ENCODE assay signal across 11 mouse cellular contexts in the genomic region with DNA sequence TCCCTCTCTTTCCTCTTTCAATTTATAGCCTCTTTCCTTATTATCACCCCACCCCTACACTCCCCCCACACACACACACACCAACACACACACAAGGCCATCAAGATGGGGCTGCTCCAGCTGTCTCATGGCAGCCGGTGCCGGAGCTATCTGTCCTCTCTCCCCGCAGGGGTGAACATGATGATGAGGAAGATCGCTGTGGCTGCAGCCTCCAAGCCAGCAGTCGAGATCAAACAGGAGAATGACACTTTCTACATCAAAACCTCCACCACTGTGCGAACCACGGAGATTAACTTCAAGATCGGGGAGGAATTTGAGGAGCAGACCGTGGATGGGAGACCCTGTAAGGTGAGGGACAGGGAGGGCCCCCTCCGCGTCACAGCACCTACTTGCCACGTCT. TPM values are rescaled to one million over a fixed set of nuclear protein-coding genes. Genes with fewer than 3 reads are reported as not detected.
A peak's percentile ranks its signal among the peaks of the same experiment; 100 is the strongest.
DNase-seq lines count a peak whose midpoint lies in the region; ATAC-seq lines count a peak whose summit lies in the region.
"Had no signal": no experiment of that assay in that cellular context is flagged by ENCODE, and none has a peak within 500 bp of the region (broad histone marks: within the 10 kb centered on the region; RNA-seq: fewer than 3 reads in every experiment).

No protein-coding gene starts in this region.

- WGBS in heart, embryonic 15.5 days: 9% methylated on average over 12 of the region's 12 CpGs
- WGBS in embryonic facial prominence, embryonic 11.5 days: 24% methylated on average over 12 of the region's 12 CpGs
- 18% methylated on average over 12 of the region's 12 CpGs for WGBS in hindbrain, embryonic 16.5 days
- 15% methylated on average over 12 of the region's 12 CpGs for WGBS in midbrain, embryonic 13.5 days

- ATAC-seq in heart, embryonic 15.5 days (replicated peaks; ENCODE audit: insufficient number of reproducible peaks, insufficient read depth, low FRiP score, low read depth): no peak
- no peak; the same call in 1 of the 2 replicates for ATAC-seq in embryonic facial prominence, embryonic 11.5 days (replicated peaks; ENCODE audit: insufficient number of reproducible peaks, low FRiP score, low TSS enrichment, low read depth)
- no peak for ATAC-seq in hindbrain, embryonic 16.5 days
- no peak for ATAC-seq in midbrain, embryonic 13.5 days

- H3K4me1 ChIP-seq in heart, embryonic 15.5 days (replicated peaks): peaks cover 40% of the 10 kb centered on the region
- peaks cover 20% of the 10 kb centered on the region for H3K4me1 ChIP-seq in embryonic facial prominence, embryonic 11.5 days (ENCODE audit: control insufficient read depth, insufficient read depth, low read length)
- peaks cover 33% of the 10 kb centered on the region for H3K4me1 ChIP-seq in hindbrain, embryonic 16.5 days (ENCODE audit: control insufficient read depth, insufficient read depth, low read depth, low read length)
- peaks cover 63% of the 10 kb centered on the region for H3K4me1 ChIP-seq in midbrain, embryonic 13.5 days (replicated peaks)

- peak overlapping the region; percentile 67 for H3K4me2 ChIP-seq in heart, embryonic 15.5 days
- peak overlapping the region; percentile 56 for H3K4me2 ChIP-seq in embryonic facial prominence, embryonic 11.5 days (ENCODE audit: low read depth, low read length)
- peak overlapping the region; percentile 38 for H3K4me2 ChIP-seq in hindbrain, embryonic 16.5 days (ENCODE audit: low read length)
- H3K4me2 ChIP-seq in midbrain, embryonic 13.5 days (replicated peaks): peak overlapping the region; percentile 48

- H3K4me3 ChIP-seq in heart, embryonic 15.5 days: peak overlapping the region; percentile 45
- peak overlapping the region; percentile 29 for H3K4me3 ChIP-seq in embryonic facial prominence, embryonic 11.5 days (ENCODE audit: low read depth, low read length)
- H3K4me3 ChIP-seq in hindbrain, embryonic 16.5 days (ENCODE audit: low read length): peak overlapping the region; percentile 5; the same call in 1 of the 2 replicates
- H3K4me3 ChIP-seq in midbrain, embryonic 13.5 days (replicated peaks): peak overlapping the region; percentile 16; the same call in 1 of the 2 replicates

- H3K27me3 ChIP-seq in heart, embryonic 15.5 days: peaks cover 61% of the 10 kb centered on the region
- H3K27me3 ChIP-seq in embryonic facial prominence, embryonic 11.5 days (ENCODE audit: control insufficient read depth, insufficient read depth, low read length): no peaks in the 10 kb centered on the region
- H3K27me3 ChIP-seq in hindbrain, embryonic 16.5 days (replicated peaks; ENCODE audit: control insufficient read depth, insufficient read depth, low read length): no peaks in the 10 kb centered on the region; the same call in none of the 2 replicates
- H3K27me3 ChIP-seq in midbrain, embryonic 13.5 days: no peaks in the 10 kb centered on the region

- peak overlapping the region; percentile 41 for H3K9ac ChIP-seq in heart, embryonic 15.5 days
- H3K9ac ChIP-seq in embryonic facial prominence, embryonic 11.5 days (replicated peaks; ENCODE audit: low read length): peak overlapping the region; percentile 50
- no peak overlapping the region for H3K9ac ChIP-seq in hindbrain, embryonic 16.5 days (ENCODE audit: low read depth, low read length)
- peak overlapping the region; percentile 44; the same call in 1 of the 2 replicates for H3K9ac ChIP-seq in midbrain, embryonic 13.5 days (replicated peaks)

- no peaks in the 10 kb centered on the region for H3K36me3 ChIP-seq in heart, embryonic 15.5 days
- H3K36me3 ChIP-seq in embryonic facial prominence, embryonic 11.5 days (replicated peaks; ENCODE audit: control insufficient read depth, insufficient read depth, low read depth, low read length): no peaks in the 10 kb centered on the region
- no peaks in the 10 kb centered on the region for H3K36me3 ChIP-seq in hindbrain, embryonic 16.5 days (ENCODE audit: control insufficient read depth, insufficient read depth, low read length)
- H3K36me3 ChIP-seq in midbrain, embryonic 13.5 days: no peaks in the 10 kb centered on the region

- DNase-seq in heart, adult 8-10 months (ENCODE audit: low spot score): no peak
- no peak for DNase-seq in embryonic facial prominence, embryonic 11.5 days (ENCODE audit: low spot score)
- no peak for DNase-seq in gastrocnemius, postnatal 10 days
- DNase-seq in adrenal gland, adult 8-10 months: no peak
- no peak for DNase-seq in testis, postnatal 10 days (ENCODE audit: low spot score)
- DNase-seq: adrenal gland, postnatal 25 days; kidney, adult 11 months; lung, postnatal 14 days had no signal

- no peak overlapping the region for H3K27ac ChIP-seq in heart, embryonic 15.5 days
- H3K27ac ChIP-seq in embryonic facial prominence, embryonic 11.5 days (replicated peaks; ENCODE audit: low read depth, low read length): peak overlapping the region; percentile 56
- no peak overlapping the region for H3K27ac ChIP-seq in hindbrain, embryonic 16.5 days (ENCODE audit: low read depth, low read length)
- H3K27ac ChIP-seq in midbrain, embryonic 13.5 days: peak overlapping the region; percentile 65

- H3K9me3 ChIP-seq in heart, embryonic 15.5 days (replicated peaks): no peaks in the 10 kb centered on the region
- H3K9me3 ChIP-seq in embryonic facial prominence, embryonic 11.5 days (replicated peaks; ENCODE audit: control insufficient read depth, low read length): no peaks in the 10 kb centered on the region
- H3K9me3 ChIP-seq in hindbrain, embryonic 16.5 days (ENCODE audit: control insufficient read depth, low read length): no peaks in the 10 kb centered on the region
- H3K9me3 ChIP-seq in midbrain, embryonic 13.5 days: no peaks in the 10 kb centered on the region

RNA-seq across cellular contexts. Expression of a gene that starts 3.5 kb away (rescaled TPM):
- polyA plus RNA-seq in heart, embryonic 15.5 days (2015; fragmentation: Nextera tagmentation; extraction: Ambion mirVana): 4.1 and 20.1 TPM in 2 replicates
- not detected for total RNA-seq in heart, adult 8-10 months (2022)
- 626 and 642 TPM in 2 replicates for polyA plus RNA-seq in embryonic facial prominence, embryonic 11.5 days (2014; fragmentation: Nextera tagmentation; extraction: Ambion mirVana)
- polyA plus RNA-seq in hindbrain, embryonic 16.5 days (2015; fragmentation: Nextera tagmentation; extraction: Ambion mirVana): 49.1 and 52.4 TPM in 2 replicates
- 129 and 135 TPM in 2 replicates for polyA plus RNA-seq in midbrain, embryonic 13.5 days (2015; fragmentation: Nextera tagmentation; extraction: Ambion mirVana)
- total RNA-seq in gastrocnemius, postnatal 10 days (2021): 1 to 10 TPM in 1 of 2 experiments, under 1 TPM in 1; 0.96 to 1.1 TPM
- total RNA-seq in adrenal gland, adult 8-10 months (2022): 1 to 10 TPM in 1 of 4 experiments, under 1 TPM in 2, not detected in 1; 0.31 to 1.0 (median 0.35) TPM
- total RNA-seq: adrenal gland, postnatal 25 days had no signal

RNA-seq across cellular contexts. Expression of a gene that starts 18.9 kb away (rescaled TPM):
- 14.8 and 16.1 TPM in 2 replicates for polyA plus RNA-seq in heart, embryonic 15.5 days (2015; fragmentation: Nextera tagmentation; extraction: Ambion mirVana)
- total RNA-seq in heart, adult 8-10 months (2022): 10 to 100 TPM; 10.1 to 25.1 (median 18.9) TPM
- 15.1 and 16.2 TPM in 2 replicates for polyA plus RNA-seq in embryonic facial prominence, embryonic 11.5 days (2014; fragmentation: Nextera tagmentation; extraction: Ambion mirVana)
- 15.6 and 20.2 TPM in 2 replicates for polyA plus RNA-seq in hindbrain, embryonic 16.5 days (2015; fragmentation: Nextera tagmentation; extraction: Ambion mirVana)
- polyA plus RNA-seq in midbrain, embryonic 13.5 days (2015; fragmentation: Nextera tagmentation; extraction: Ambion mirVana): 61.9 and 77.6 TPM in 2 replicates
- total RNA-seq in gastrocnemius, postnatal 10 days (2021): 10 to 100 TPM; 72.4 to 87.7 TPM
- 10 to 100 TPM in 1 of 4 experiments, 1 to 10 TPM in 3; 4.3 to 14.4 (median 6.8) TPM for total RNA-seq in adrenal gland, adult 8-10 months (2022)

RNA-seq across cellular contexts. Expression of a gene that starts 21.4 kb away (rescaled TPM):
- 12.2 and 17.4 TPM in 2 replicates for polyA plus RNA-seq in heart, embryonic 15.5 days (2015; fragmentation: Nextera tagmentation; extraction: Ambion mirVana)
- total RNA-seq in heart, adult 8-10 months (2022): 1 to 10 TPM; 4.6 to 6.7 (median 5.3) TPM
- polyA plus RNA-seq in embryonic facial prominence, embryonic 11.5 days (2014; fragmentation: Nextera tagmentation; extraction: Ambion mirVana): 13.5 and 16.0 TPM in 2 replicates
- 20.5 and 24.8 TPM in 2 replicates for polyA plus RNA-seq in hindbrain, embryonic 16.5 days (2015; fragmentation: Nextera tagmentation; extraction: Ambion mirVana)
- polyA plus RNA-seq in midbrain, embryonic 13.5 days (2015; fragmentation: Nextera tagmentation; extraction: Ambion mirVana): 19.8 and 24.9 TPM in 2 replicates
- 1 to 10 TPM; 4.8 to 7.0 TPM for total RNA-seq in gastrocnemius, postnatal 10 days (2021)
- total RNA-seq in adrenal gland, adult 8-10 months (2022): 10 to 100 TPM; 18.6 to 27.6 (median 21.9) TPM

RNA-seq across cellular contexts. Expression of a gene that starts 21.8 kb away (rescaled TPM):
- 23.9 and 33.3 TPM in 2 replicates for polyA plus RNA-seq in heart, embryonic 15.5 days (2015; fragmentation: Nextera tagmentation; extraction: Ambion mirVana)
- total RNA-seq in heart, adult 8-10 months (2022): 1 to 10 TPM; 9.0 to 9.8 (median 9.7) TPM
- polyA plus RNA-seq in embryonic facial prominence, embryonic 11.5 days (2014; fragmentation: Nextera tagmentation; extraction: Ambion mirVana): 51.5 and 52.3 TPM in 2 replicates
- polyA plus RNA-seq in hindbrain, embryonic 16.5 days (2015; fragmentation: Nextera tagmentation; extraction: Ambion mirVana): 22.7 and 28.9 TPM in 2 replicates
- polyA plus RNA-seq in midbrain, embryonic 13.5 days (2015; fragmentation: Nextera tagmentation; extraction: Ambion mirVana): 49.2 and 51.0 TPM in 2 replicates
- 10 to 100 TPM; 10.7 to 15.0 TPM for total RNA-seq in gastrocnemius, postnatal 10 days (2021)
- total RNA-seq in adrenal gland, adult 8-10 months (2022): 10 to 100 TPM; 17.9 to 20.0 (median 19.5) TPM

RNA-seq across cellular contexts. Expression of a gene that starts 32.6 kb away (rescaled TPM):
- 59.2 and 60.6 TPM in 2 replicates for polyA plus RNA-seq in heart, embryonic 15.5 days (2015; fragmentation: Nextera tagmentation; extraction: Ambion mirVana)
- total RNA-seq in heart, adult 8-10 months (2022): 10 to 100 TPM; 73.5 to 80.6 (median 77.1) TPM
- polyA plus RNA-seq in embryonic facial prominence, embryonic 11.5 days (2014; fragmentation: Nextera tagmentation; extraction: Ambion mirVana): 73.6 and 79.3 TPM in 2 replicates
- polyA plus RNA-seq in hindbrain, embryonic 16.5 days (2015; fragmentation: Nextera tagmentation; extraction: Ambion mirVana): 48.3 and 49.1 TPM in 2 replicates
- 69.1 and 72.1 TPM in 2 replicates for polyA plus RNA-seq in midbrain, embryonic 13.5 days (2015; fragmentation: Nextera tagmentation; extraction: Ambion mirVana)
- total RNA-seq in gastrocnemius, postnatal 10 days (2021): 10 to 100 TPM; 47.3 to 55.6 TPM
- 100 to 1,000 TPM; 121 to 146 (median 131) TPM for total RNA-seq in adrenal gland, adult 8-10 months (2022)

Comparison
In these comparisons a context has a peak if more than half of its experiments do, and no peak if none do; other contexts are left out.
1. H3K27ac ChIP-seq: peak in embryonic facial prominence, embryonic 11.5 days (single experiment) and midbrain, embryonic 13.5 days (single experiment); none in heart, embryonic 15.5 days (single experiment) and hindbrain, embryonic 16.5 days (single experiment).
2. Peak in every context shown above with its lines, with median percentiles within 50 percentile points of each other: H3K4me2 ChIP-seq and H3K4me3 ChIP-seq.